Mouse (Mus musculus) CH12.LX (cell line): Measurements from ENCODE around the gene Ifrd2. TPM values are rescaled to one million over a fixed set of nuclear protein-coding genes. Genes with fewer than 3 reads are reported as not detected.
A peak's percentile ranks its signal among the peaks of the same experiment; 100 is the strongest.

Source experiments
- DNase-seq: peaks from one replicate; pipeline ENCODE4 v3.0.0-alpha.2; 2013; ENCODE audit errors: extremely low read depth
- H3K27ac ChIP-seq: 2 replicates; pipeline ENCODE4 v1.5.1; 2012; ENCODE audit warnings: low read depth, mild to moderate bottlenecking, control low read depth, moderate library complexity; ENCODE audit not compliant: insufficient read depth
- H3K27me3 ChIP-seq: replicated peaks from 2 replicates; pipeline ENCODE3; 2012; ENCODE audit warnings: inconsistent platforms
- H3K36me3 ChIP-seq, 2 experiments: replicated peaks in 1 of 2; 2 replicates each; pipeline versions ENCODE3 to v1.6.1; 2012; ENCODE audit warnings: inconsistent platforms in 1 of 2, low read length in 1 of 2, mild to moderate bottlenecking in 1 of 2, mixed read lengths in 1 of 2, moderate library complexity in 1 of 2; ENCODE audit not compliant: control insufficient read depth in 1 of 2, insufficient read depth in 1 of 2
- H3K4me1 ChIP-seq, 2 experiments: 2 replicates each; pipeline ENCODE4 v1.6.1; 2012; ENCODE audit warnings: inconsistent platforms in 1 of 2, moderate library complexity in 1 of 2; ENCODE audit not compliant: insufficient read depth in 2 of 2, control insufficient read depth in 1 of 2
- H3K4me2 ChIP-seq: 2 replicates; pipeline ENCODE4 v1.6.1; 2012; ENCODE audit warnings: low read depth, mild to moderate bottlenecking, control low read depth; ENCODE audit not compliant: poor library complexity, insufficient read depth, severe bottlenecking
- H3K4me3 ChIP-seq, 3 experiments: fragments of 150-350 bp in 1 of 3; sonication (generic) in 1 of 3; replicated peaks in 1 of 3; 2 replicates each; pipeline versions ENCODE3 to v1.5.1; 2011 to 2012; ENCODE audit warnings: low read depth in 2 of 3, low read length in 2 of 3, mild to moderate bottlenecking in 2 of 3, moderate library complexity in 2 of 3, control low read depth in 1 of 3, improper control_type of control experiment in 1 of 3, inconsistent platforms in 1 of 3, mixed read lengths in 1 of 3; ENCODE audit not compliant: poor library complexity in 1 of 3
- H3K79me2 ChIP-seq: replicated peaks from 2 replicates; pipeline ENCODE4 v1.6.1; 2012; ENCODE audit warnings: mild to moderate bottlenecking, moderate library complexity; ENCODE audit not compliant: control insufficient read depth, poor library complexity, insufficient read depth, severe bottlenecking; ENCODE audit errors: extremely low read depth
- H3K9ac ChIP-seq: 2 replicates; pipeline ENCODE4 v1.6.1; 2012; ENCODE audit warnings: low read depth, mild to moderate bottlenecking, control low read depth, moderate library complexity; ENCODE audit not compliant: insufficient read depth
- H3K9me3 ChIP-seq: replicated peaks from 2 replicates; pipeline ENCODE3; 2012; ENCODE audit warnings: low read length, inconsistent platforms, mixed read lengths
- BHLHE40 ChIP-seq: IDR thresholded peaks from 2 replicates; pipeline ENCODE4 v1.6.1; 2011; ENCODE audit warnings: mild to moderate bottlenecking, low read depth, low read length, improper control_type of control experiment
- CHD1 ChIP-seq: IDR thresholded peaks from 2 replicates; pipeline ENCODE4 v1.6.1; 2012; ENCODE audit warnings: low read depth, low read length, improper control_type of control experiment, inconsistent platforms
- CTCF ChIP-seq, 2 experiments: IDR thresholded peaks in 1 of 2; conservative IDR thresholded peaks in 1 of 2; 2 replicates each; pipeline ENCODE4 v1.5.1; 2011 to 2012; ENCODE audit warnings: low read depth in 2 of 2, low read length in 2 of 2, improper control_type of control experiment in 1 of 2, inconsistent platforms in 1 of 2, mild to moderate bottlenecking in 1 of 2, moderate library complexity in 1 of 2
- ELF1 ChIP-seq: IDR thresholded peaks from 2 replicates; pipeline ENCODE4 v1.6.1; 2014; ENCODE audit warnings: low read depth, mild to moderate bottlenecking, inconsistent platforms, low read length, improper control_type of control experiment
- EP300 ChIP-seq: IDR thresholded peaks from 2 replicates; pipeline ENCODE4 v1.6.1; 2011; ENCODE audit warnings: low read length, improper control_type of control experiment
- ETS1 ChIP-seq: conservative IDR thresholded peaks from 2 replicates; pipeline ENCODE4 v1.6.1; 2012; ENCODE audit warnings: low read depth, mild to moderate bottlenecking, inconsistent platforms, low read length, improper control_type of control experiment, moderate library complexity
- HCFC1 ChIP-seq: IDR thresholded peaks from 2 replicates; pipeline ENCODE4 v1.6.1; 2012; ENCODE audit warnings: low read depth, mild to moderate bottlenecking, inconsistent platforms, low read length, improper control_type of control experiment
- IRF4 ChIP-seq: IDR thresholded peaks from 2 replicates; pipeline ENCODE4 v1.6.1; 2014; ENCODE audit warnings: low read depth, mild to moderate bottlenecking, inconsistent platforms, low read length, improper control_type of control experiment
- JUN ChIP-seq: IDR thresholded peaks from 2 replicates; pipeline ENCODE4 v1.6.1; 2011; ENCODE audit warnings: low read depth, mild to moderate bottlenecking, low read length, improper control_type of control experiment, moderate library complexity; ENCODE audit not compliant: insufficient read depth
- JUND ChIP-seq: conservative IDR thresholded peaks from 2 replicates; pipeline ENCODE4 v1.6.1; 2011; ENCODE audit warnings: low read depth, low read length, improper control_type of control experiment
- KAT2A ChIP-seq: IDR thresholded peaks from 2 replicates; pipeline ENCODE4 v1.6.1; 2012; ENCODE audit warnings: low read length, improper control_type of control experiment, inconsistent platforms; ENCODE audit not compliant: insufficient replicate concordance
- MAFK ChIP-seq: IDR thresholded peaks from 2 replicates; pipeline ENCODE4 v1.6.1; 2011; ENCODE audit warnings: low read length, improper control_type of control experiment; ENCODE audit not compliant: insufficient replicate concordance
- MAX ChIP-seq: IDR thresholded peaks from 2 replicates; pipeline ENCODE4 v1.6.1; 2011; ENCODE audit warnings: low read length, improper control_type of control experiment
- MAZ ChIP-seq: IDR thresholded peaks from 2 replicates; pipeline ENCODE4 v1.6.1; 2012; ENCODE audit warnings: low read depth, mild to moderate bottlenecking, inconsistent platforms, low read length, improper control_type of control experiment, moderate library complexity
- MEF2A ChIP-seq: IDR thresholded peaks from 2 replicates; pipeline ENCODE4 v1.6.1; 2014; ENCODE audit warnings: low read depth, mild to moderate bottlenecking, inconsistent platforms, low read length, improper control_type of control experiment, borderline replicate concordance
- MXI1 ChIP-seq: IDR thresholded peaks from 2 replicates; pipeline ENCODE4 v1.6.1; 2011; ENCODE audit warnings: mild to moderate bottlenecking, low read depth, low read length, improper control_type of control experiment
- MYC ChIP-seq: IDR thresholded peaks from 2 replicates; pipeline ENCODE4 v1.6.1; 2011; ENCODE audit warnings: low read depth, mild to moderate bottlenecking, improper control_type of control experiment, low read length
- NELFE ChIP-seq: IDR thresholded peaks from 2 replicates; pipeline ENCODE4 v1.6.1; 2011; ENCODE audit warnings: low read depth, low read length, improper control_type of control experiment
- NRF1 ChIP-seq: IDR thresholded peaks from 2 replicates; pipeline ENCODE4 v1.6.1; 2014; ENCODE audit warnings: low read depth, mild to moderate bottlenecking, inconsistent platforms, low read length, improper control_type of control experiment, moderate library complexity
- PAX5 ChIP-seq: IDR thresholded peaks from 2 replicates; pipeline ENCODE4 v1.6.1; 2012; ENCODE audit warnings: low read length, inconsistent platforms, mixed read lengths
- POLR2A ChIP-seq: IDR thresholded peaks from 2 replicates; pipeline ENCODE4 v1.6.1; 2011; ENCODE audit warnings: low read depth, mild to moderate bottlenecking, improper control_type of control experiment, low read length
- POLR2AphosphoS2 ChIP-seq: IDR thresholded peaks from 2 replicates; pipeline ENCODE4 v1.6.1; 2011; ENCODE audit warnings: low read depth, low read length, improper control_type of control experiment
- RAD21 ChIP-seq: IDR thresholded peaks from 2 replicates; pipeline ENCODE4 v1.6.1; 2011; ENCODE audit warnings: low read depth, mild to moderate bottlenecking, low read length, improper control_type of control experiment, moderate library complexity
- RCOR1 ChIP-seq: conservative IDR thresholded peaks from 2 replicates; pipeline ENCODE4 v1.6.1; 2012; ENCODE audit warnings: low read depth, mild to moderate bottlenecking, inconsistent platforms, low read length, improper control_type of control experiment
- SMC3 ChIP-seq: IDR thresholded peaks from 2 replicates; pipeline ENCODE4 v1.6.1; 2011; ENCODE audit warnings: low read depth, low read length, improper control_type of control experiment
- TCF12 ChIP-seq: IDR thresholded peaks from 2 replicates; pipeline ENCODE4 v1.6.1; 2014; ENCODE audit warnings: low read depth, mild to moderate bottlenecking, inconsistent platforms, low read length, improper control_type of control experiment
- UBTF ChIP-seq: IDR thresholded peaks from 2 replicates; pipeline ENCODE4 v1.6.1; 2012; ENCODE audit warnings: low read depth, mild to moderate bottlenecking, inconsistent platforms, low read length, improper control_type of control experiment, moderate library complexity
- USF1 ChIP-seq: IDR thresholded peaks from 2 replicates; pipeline ENCODE4 v1.6.1; 2014; ENCODE audit warnings: low read depth, mild to moderate bottlenecking, inconsistent platforms, low read length, improper control_type of control experiment
- ZC3H11A ChIP-seq: IDR thresholded peaks from 2 replicates; pipeline ENCODE4 v1.6.1; 2012; ENCODE audit warnings: low read depth, mild to moderate bottlenecking, inconsistent platforms, low read length, improper control_type of control experiment
- ZMIZ1 ChIP-seq: IDR thresholded peaks from 2 replicates; pipeline ENCODE4 v1.6.1; 2012; ENCODE audit warnings: low read depth, mild to moderate bottlenecking, inconsistent platforms, low read length, improper control_type of control experiment
- dilution Hi-C: fragments of 300-500 bp; cut with MboI; formaldehyde crosslinking; loops from 2 replicates; pipeline ENCODE4 v1.14.3; 2020; ENCODE audit warnings: low sequenced_read_pairs; ENCODE audit not compliant: extremely low pct_unique_long_range_greater_than_20kb, extremely low pct_ligation_motif_present
- in situ Hi-C: fragments of 300-500 bp; cut with MboI; formaldehyde crosslinking; loops from 3 replicates; pipeline ENCODE4 v1.14.3; 2019; ENCODE audit warnings: low sequenced_read_pairs, low pct_ligation_motif_present, low pct_unique_long_range_greater_than_20kb, mixed read lengths
- polyA plus RNA-seq: library from polyadenylated mRNA; unstranded; fragments of >175 nt; gene quantifications from 2 replicates; pipeline ENCODE4 v1.2.1, GENCODE M21; 2012; ENCODE audit warnings: low read depth; ENCODE audit not compliant: insufficient read length
- total RNA-seq, 2 experiments: library from RNA; depleted of rRNA; stranded (reverse); fragments of 300-350 nt in 1 of 2; fragments of >200 nt in 1 of 2; gene quantifications; 2 replicates each; pipeline ENCODE4 v1.2.3; 2012 to 2014

The Ifrd2 gene
- total and polyA plus RNA-seq, 3 experiments: 62.8 to 143 (median 91.3) TPM

GRCm38 (mm10) chr9:107612191-107612944, 24.9 kb downstream of the Ifrd2 start:
- Histone ChIP-seq H3K4me1 (peaks cover 29 to 56% of the 10 kb centered on the region in 2 experiments), H3K4me2 (peak overlapping the region; percentile 87), H3K4me3 (peak overlapping the region in 2 of 3 experiments; percentile 31 to 44), H3K9me3 (no peaks in the 10 kb centered on the region), H3K79me2 (no peaks in the 10 kb centered on the region), H3K27ac (peak overlapping the region; percentile 84), H3K27me3 (no peaks in the 10 kb centered on the region), H3K36me3 (peaks cover 30 to 36% of the 10 kb centered on the region in 2 experiments), H3K9ac (peak overlapping the region; percentile 78)
- dilution Hi-C loops (no loop called here), in situ Hi-C loops (no loop called here)
- TF ChIP-seq RAD21 (peak; percentile 81), BHLHE40 (peak; percentile 97), CTCF (conservative IDR thresholded peaks at IDR 0.05 in 1 of 2, IDR thresholded peaks at IDR 0.05 in 1 of 2; ENCODE audit: low read depth in 2 of 2, low read length in 2 of 2) (peak; percentile 23 to 98; a peak in 3 of 4 replicates), NRF1 (peak; percentile 52), MAFK (peak; percentile 24; the same call in 1 of the 2 replicates), UBTF (peak; percentile 92), ZC3H11A (peak; percentile 71), NELFE (peak; percentile 60; the same call in 1 of the 2 replicates), RCOR1 (0 out of 2 replicates have a peak, but pooled peaks have one; percentile 28), KAT2A (no peak), JUN (peak; percentile 71), JUND (peak; percentile 49; the same call in 1 of the 2 replicates), ELF1 (peak; percentile 77), TCF12 (peak; percentile 84), POLR2A (no peak), PAX5 (no peak), EP300 (no peak), USF1 (peak; percentile 40), MEF2A (peak; percentile 84), IRF4 (peak; percentile 83), MXI1 (peak; percentile 81), CHD1 (no peak), MAX (peak; percentile 22; the same call in 1 of the 2 replicates), ETS1 (peak; percentile 60), HCFC1 (peak; percentile 47; the same call in 1 of the 2 replicates), POLR2AphosphoS2 (no peak), SMC3 (peak; percentile 94), ZMIZ1 (peak; percentile 39; the same call in 1 of the 2 replicates), MYC (peak; percentile 37; the same call in 1 of the 2 replicates), MAZ (0 out of 2 replicates have a peak, but pooled peaks have one; percentile 32)
- peak; percentile 93 for DNase-seq
